Mouse (Mus musculus): ENCODE measurements around the gene Gad2. TPM values are rescaled to one million over a fixed set of nuclear protein-coding genes. Genes with fewer than 3 reads are reported as not detected.
"Not testable (repeated sequence)": the region's sequence is repeated elsewhere in the genome, so short reads cannot be mapped to it uniquely, and the experiment has no call there.

Gene Gad2
- 0.19 and 0.20 TPM in 2 replicates for polyA plus RNA-seq (2015; fragmentation: Nextera tagmentation; extraction: Ambion mirVana)

DNA sequence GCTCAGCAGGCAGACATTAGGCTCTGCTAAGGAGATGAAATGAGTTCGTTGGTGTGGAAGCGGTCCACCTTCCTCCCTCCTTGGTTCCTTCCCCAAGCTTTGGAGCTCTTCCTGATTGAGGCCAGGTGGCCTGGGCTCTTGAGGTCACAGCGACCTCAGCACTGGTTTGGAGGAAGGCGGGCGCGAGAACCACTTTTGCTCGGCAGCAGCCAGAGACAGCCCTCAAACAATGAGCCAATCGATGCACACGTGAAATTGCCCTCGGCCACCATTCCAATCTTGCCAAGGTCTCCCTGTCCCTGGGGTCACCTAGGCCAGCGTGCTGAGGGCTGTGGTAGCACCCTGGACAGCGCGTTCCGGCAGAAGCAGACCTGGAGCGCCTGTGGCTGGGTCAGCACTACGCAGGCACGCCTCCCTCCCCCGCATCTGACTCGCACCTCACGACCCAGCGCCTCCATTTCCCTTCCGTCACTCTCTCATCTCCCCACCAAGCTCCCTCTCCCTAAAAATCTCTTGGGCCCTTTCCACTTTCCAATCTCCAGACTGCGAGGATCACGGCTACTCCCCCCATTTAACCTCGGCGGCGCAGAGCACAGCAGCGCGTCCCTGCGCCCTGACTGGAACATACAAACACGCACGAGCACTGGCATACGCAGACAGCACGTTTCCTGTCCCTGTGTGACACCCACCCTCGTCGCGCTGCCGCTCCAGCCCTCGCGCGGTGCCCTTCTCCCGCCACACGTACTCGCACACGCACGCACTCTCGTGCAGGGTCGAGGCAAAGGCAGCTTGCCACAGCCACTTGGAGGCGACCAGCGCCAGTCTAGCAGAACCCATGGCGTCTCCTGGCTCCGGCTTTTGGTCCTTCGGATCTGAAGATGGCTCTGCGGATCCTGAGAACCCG, at the start of gene Gad2:
Gene Gad2 (plus strand): TSS at position 378 of the 904 bp plus-strand sequence.
- H3K4me1 ChIP-seq (ENCODE audit: control insufficient read depth, insufficient read depth, low read length), result peaks cover 12% of the 10 kb centered on the region
- peaks cover 90% of the 10 kb centered on the region for H3K27me3 ChIP-seq (ENCODE audit: control insufficient read depth, insufficient read depth, low read length)
- H3K9ac ChIP-seq (ENCODE audit: low read length), result no peak within 1 kb of the TSS
- no peak within 1 kb of the TSS for H3K27ac ChIP-seq (ENCODE audit: low read length)
- peak within 1 kb of the TSS; percentile 74 for H3K4me2 ChIP-seq (ENCODE audit: low read depth, low read length)
- 1% methylated on average over 55 of the region's 55 CpGs for WGBS
- ATAC-seq (replicated peaks; ENCODE audit: extremely low read depth, insufficient read depth, low FRiP score), result peak; percentile 75
- H3K9me3 ChIP-seq (replicated peaks; ENCODE audit: control insufficient read depth, low read length), result no peaks in the 10 kb centered on the region
- peak within 1 kb of the TSS; percentile 49 for H3K4me3 ChIP-seq (ENCODE audit: low read length)
- H3K36me3 ChIP-seq (ENCODE audit: control insufficient read depth, insufficient read depth), result no peaks in the 10 kb centered on the region

DNA sequence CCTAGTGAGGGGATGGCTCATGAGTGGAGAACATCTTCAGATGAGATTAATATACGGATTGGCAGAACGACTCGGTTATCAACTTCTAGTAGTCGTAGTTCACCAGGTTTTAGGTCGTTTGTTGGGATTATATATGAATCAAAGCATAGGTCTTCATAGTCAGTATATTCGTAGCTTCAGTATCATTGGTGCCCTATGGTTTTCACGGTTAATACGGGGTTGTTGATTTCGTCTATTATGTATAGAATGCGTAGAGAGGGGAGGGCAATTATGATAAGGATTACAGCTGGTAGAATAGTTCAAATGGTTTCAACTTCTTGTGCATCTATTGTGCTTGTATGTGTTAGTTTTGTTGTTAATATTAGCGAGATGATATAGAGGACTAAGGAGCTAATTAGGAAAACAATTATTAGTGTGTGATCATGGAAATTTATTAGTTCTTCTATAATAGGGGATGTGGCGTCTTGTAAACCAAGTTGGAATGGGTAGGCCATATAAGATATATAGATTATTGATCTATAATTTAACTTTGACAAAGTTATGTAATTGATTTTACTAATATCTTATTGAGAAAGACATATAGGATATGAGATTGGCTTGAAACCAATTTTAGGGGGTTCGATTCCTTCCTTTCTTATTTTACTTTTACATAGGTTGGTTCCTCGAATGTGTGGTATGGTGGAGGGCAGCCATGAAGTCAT, 34.4 kb upstream of the Gad2 start:
- not testable (repeated sequence) for H3K27me3 ChIP-seq (ENCODE audit: control insufficient read depth, insufficient read depth, low read length); H3K4me1 ChIP-seq (ENCODE audit: control insufficient read depth, insufficient read depth, low read length); H3K9ac ChIP-seq (ENCODE audit: low read length); H3K9me3 ChIP-seq (replicated peaks; ENCODE audit: control insufficient read depth, low read length); H3K36me3 ChIP-seq (ENCODE audit: control insufficient read depth, insufficient read depth); H3K4me2 ChIP-seq (ENCODE audit: low read depth, low read length); H3K4me3 ChIP-seq (ENCODE audit: low read length); H3K27ac ChIP-seq (ENCODE audit: low read length)
- 75% methylated on average over 13 of the region's 14 CpGs for WGBS
- peak; percentile 76 for ATAC-seq (replicated peaks; ENCODE audit: extremely low read depth, insufficient read depth, low FRiP score)

DNA sequence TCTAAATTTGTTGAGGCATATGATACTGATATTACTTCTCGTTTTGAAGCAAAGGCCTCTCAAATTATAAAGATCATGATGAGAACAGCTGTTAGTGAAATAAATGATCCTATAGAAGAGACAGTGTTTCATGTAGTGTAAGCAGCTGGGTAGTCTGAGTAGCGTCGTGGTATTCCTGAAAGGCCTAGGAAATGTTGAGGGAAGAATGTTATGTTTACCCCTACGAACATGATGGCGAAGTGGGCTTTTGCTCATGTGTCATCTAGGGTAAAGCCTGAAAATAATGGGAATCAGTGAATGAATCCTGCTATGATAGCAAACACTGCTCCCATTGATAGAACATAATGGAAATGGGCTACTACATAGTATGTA, 33.8 kb upstream of the Gad2 start:
- H3K27me3 ChIP-seq (ENCODE audit: control insufficient read depth, insufficient read depth, low read length); H3K9me3 ChIP-seq (replicated peaks; ENCODE audit: control insufficient read depth, low read length); H3K36me3 ChIP-seq (ENCODE audit: control insufficient read depth, insufficient read depth); H3K4me2 ChIP-seq (ENCODE audit: low read depth, low read length); H3K9ac ChIP-seq (ENCODE audit: low read length); H3K27ac ChIP-seq (ENCODE audit: low read length); H3K4me1 ChIP-seq (ENCODE audit: control insufficient read depth, insufficient read depth, low read length); H3K4me3 ChIP-seq (ENCODE audit: low read length): not testable (repeated sequence)
- 70% methylated on average over 5 of the region's 5 CpGs for WGBS
- ATAC-seq (replicated peaks; ENCODE audit: extremely low read depth, insufficient read depth, low FRiP score), result peak; percentile 29

DNA sequence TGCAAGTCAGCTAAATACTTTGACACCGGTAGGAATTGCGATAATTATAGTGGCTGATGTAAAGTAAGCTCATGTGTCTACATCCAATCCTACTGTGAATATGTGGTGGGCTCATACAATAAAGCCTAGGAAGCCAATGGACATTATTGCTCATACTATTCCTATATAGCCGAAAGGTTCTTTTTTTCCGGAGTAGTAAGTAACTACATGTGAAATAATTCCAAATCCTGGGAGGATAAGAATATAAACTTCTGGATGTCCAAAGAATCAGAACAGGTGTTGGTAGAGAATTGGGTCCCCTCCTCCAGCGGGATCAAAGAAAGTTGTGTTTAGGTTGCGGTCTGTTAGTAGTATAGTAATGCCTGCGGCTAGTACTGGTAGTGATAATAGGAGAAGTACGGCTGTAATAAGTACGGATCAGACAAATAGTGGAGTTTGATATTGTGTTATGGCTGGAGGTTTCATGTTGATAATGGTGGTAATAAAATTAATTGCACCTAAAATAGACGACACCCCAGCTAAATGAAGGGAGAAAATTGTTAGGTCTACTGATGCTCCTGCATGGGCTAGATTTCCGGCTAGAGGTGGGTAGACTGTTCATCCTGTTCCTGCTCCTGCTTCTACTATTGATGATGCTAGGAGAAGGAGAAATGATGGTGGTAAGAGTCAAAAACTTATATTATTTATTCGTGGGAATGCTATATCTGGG, 33.2 kb upstream of the Gad2 start:
- H3K27me3 ChIP-seq (ENCODE audit: control insufficient read depth, insufficient read depth, low read length); H3K4me1 ChIP-seq (ENCODE audit: control insufficient read depth, insufficient read depth, low read length); H3K9ac ChIP-seq (ENCODE audit: low read length); H3K9me3 ChIP-seq (replicated peaks; ENCODE audit: control insufficient read depth, low read length); H3K27ac ChIP-seq (ENCODE audit: low read length); H3K4me2 ChIP-seq (ENCODE audit: low read depth, low read length); H3K36me3 ChIP-seq (ENCODE audit: control insufficient read depth, insufficient read depth); H3K4me3 ChIP-seq (ENCODE audit: low read length): not testable (repeated sequence)
- 55% methylated on average over 12 of the region's 12 CpGs for WGBS
- ATAC-seq (replicated peaks; ENCODE audit: extremely low read depth, insufficient read depth, low FRiP score), result peak; percentile 87

DNA sequence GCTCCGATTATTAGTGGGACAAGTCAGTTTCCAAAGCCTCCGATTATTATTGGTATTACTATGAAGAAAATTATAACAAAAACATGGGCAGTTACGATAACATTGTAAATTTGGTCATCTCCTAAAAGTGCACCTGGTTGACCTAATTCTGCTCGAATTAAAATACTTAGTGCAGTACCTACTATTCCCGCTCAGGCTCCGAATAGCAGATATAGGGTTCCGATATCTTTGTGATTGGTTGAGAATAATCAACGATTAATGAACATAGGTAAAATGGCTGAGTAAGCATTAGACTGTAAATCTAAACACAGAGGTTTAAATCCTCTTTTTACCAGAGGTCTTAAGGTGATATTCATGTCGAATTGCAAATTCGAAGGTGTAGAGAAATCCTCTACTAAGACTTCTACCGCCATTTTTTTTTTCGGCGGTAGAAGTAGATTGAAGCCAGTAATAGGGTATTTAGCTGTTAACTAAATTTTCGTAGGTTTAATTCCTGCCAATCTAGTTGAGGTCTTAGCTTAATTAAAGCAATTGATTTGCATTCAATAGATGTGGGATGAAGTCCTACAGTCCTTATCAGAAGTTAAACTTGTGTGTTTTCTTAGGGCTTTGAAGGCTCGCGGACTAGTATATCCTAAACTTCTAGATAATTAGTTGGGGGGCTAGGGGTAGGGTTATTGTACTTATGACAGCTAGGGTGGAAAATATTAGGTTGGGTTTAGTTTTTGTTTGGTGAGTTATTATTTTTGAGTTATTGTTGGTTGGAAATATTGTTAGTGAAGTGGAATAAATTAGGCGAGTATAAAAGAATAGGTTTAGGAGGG, 32.4 kb upstream of the Gad2 start:
- 77% methylated on average over 16 of the region's 17 CpGs for WGBS
- H3K4me1 ChIP-seq (ENCODE audit: control insufficient read depth, insufficient read depth, low read length), result not testable (repeated sequence)
- peak; percentile 86 for ATAC-seq (replicated peaks; ENCODE audit: extremely low read depth, insufficient read depth, low FRiP score)

DNA sequence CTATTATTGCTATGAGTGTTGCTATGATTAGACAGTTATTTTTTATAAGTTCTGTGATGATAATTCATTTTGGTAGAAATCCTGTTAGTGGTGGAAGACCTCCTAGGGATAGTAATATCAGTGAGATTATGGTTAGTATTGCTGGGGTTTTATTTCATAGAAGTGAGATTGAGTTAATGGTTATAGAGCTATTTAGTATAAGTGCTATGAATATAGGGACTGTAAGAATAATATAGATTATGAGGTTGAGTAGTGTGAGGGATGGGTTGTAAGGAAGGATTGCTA, 31.9 kb upstream of the Gad2 start:
- Histone ChIP-seq H3K4me2 (ENCODE audit: low read depth, low read length) (no peak overlapping the region), H3K27ac (ENCODE audit: low read length) (no peak overlapping the region), H3K4me1 (ENCODE audit: control insufficient read depth, insufficient read depth, low read length) (no peaks in the 10 kb centered on the region), H3K4me3 (ENCODE audit: low read length) (no peak overlapping the region), H3K9ac (ENCODE audit: low read length) (no peak overlapping the region), H3K9me3 (replicated peaks; ENCODE audit: control insufficient read depth, low read length) (no peaks in the 10 kb centered on the region), H3K27me3 (ENCODE audit: control insufficient read depth, insufficient read depth, low read length) (no peaks in the 10 kb centered on the region), H3K36me3 (ENCODE audit: control insufficient read depth, insufficient read depth) (no peaks in the 10 kb centered on the region)
- no peak for ATAC-seq (replicated peaks; ENCODE audit: extremely low read depth, insufficient read depth, low FRiP score)

More for the DNA sequence above, 32.4 kb upstream of the Gad2 start:
- not testable (repeated sequence) for H3K9me3 ChIP-seq (replicated peaks; ENCODE audit: control insufficient read depth, low read length); H3K36me3 ChIP-seq (ENCODE audit: control insufficient read depth, insufficient read depth); H3K27me3 ChIP-seq (ENCODE audit: control insufficient read depth, insufficient read depth, low read length); H3K27ac ChIP-seq (ENCODE audit: low read length); H3K4me3 ChIP-seq (ENCODE audit: low read length); H3K4me2 ChIP-seq (ENCODE audit: low read depth, low read length); H3K9ac ChIP-seq (ENCODE audit: low read length)

DNA sequence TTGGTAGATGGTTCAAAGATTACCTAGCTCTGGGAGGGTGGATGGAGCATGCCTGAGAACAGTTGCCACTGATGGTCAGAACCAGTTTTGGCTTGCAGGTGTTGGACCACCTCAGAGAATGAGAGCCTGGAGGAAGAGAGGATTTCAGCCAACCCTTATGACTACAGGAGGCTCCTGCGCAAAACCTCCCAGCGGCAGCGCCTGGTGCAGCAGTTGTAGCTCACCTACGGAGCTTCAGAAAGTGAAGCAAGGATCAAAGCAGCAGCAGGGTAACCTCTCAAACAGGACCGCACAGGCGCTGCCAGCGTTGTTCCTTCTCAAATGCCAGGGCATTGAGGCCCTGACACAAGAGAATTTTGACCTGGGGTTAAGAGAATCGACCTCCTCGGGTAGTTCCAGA, 4.1 kb upstream of the Gad2 start:
- Histone ChIP-seq H3K36me3 (ENCODE audit: control insufficient read depth, insufficient read depth) (no peaks in the 10 kb centered on the region), H3K9ac (ENCODE audit: low read length) (no peak overlapping the region), H3K27me3 (ENCODE audit: control insufficient read depth, insufficient read depth, low read length) (peaks cover 58% of the 10 kb centered on the region), H3K27ac (ENCODE audit: low read length) (no peak overlapping the region), H3K4me1 (ENCODE audit: control insufficient read depth, insufficient read depth, low read length) (peaks cover 8% of the 10 kb centered on the region), H3K4me2 (ENCODE audit: low read depth, low read length) (no peak overlapping the region), H3K4me3 (ENCODE audit: low read length) (no peak overlapping the region), H3K9me3 (replicated peaks; ENCODE audit: control insufficient read depth, low read length) (peaks cover 3% of the 10 kb centered on the region; the same call in 1 of the 2 replicates)
- 4% methylated on average over 9 of the region's 9 CpGs for WGBS
- ATAC-seq (replicated peaks; ENCODE audit: extremely low read depth, insufficient read depth, low FRiP score), result no peak

DNA sequence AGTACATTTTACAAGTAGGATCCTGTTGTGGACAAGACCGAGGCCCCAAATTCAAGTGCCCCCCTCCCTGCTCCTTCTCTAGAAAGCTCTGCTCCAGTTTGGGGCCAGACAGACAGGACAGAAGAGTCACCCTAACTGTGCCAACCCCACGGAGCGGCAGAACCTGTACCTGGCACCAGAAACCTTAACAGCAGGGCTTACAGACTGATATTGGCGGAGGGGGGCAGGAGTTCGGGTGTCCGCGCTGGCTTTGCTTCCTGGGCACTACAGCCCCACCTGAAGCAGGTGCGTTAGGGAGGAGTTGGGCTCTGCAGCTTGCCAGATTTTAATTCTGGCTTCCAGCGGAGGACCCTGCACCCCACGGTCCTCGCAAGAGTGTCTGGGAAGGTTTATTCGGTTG, 2.6 kb upstream of the Gad2 start:
- no peak overlapping the region for H3K4me2 ChIP-seq (ENCODE audit: low read depth, low read length)
- H3K4me1 ChIP-seq (ENCODE audit: control insufficient read depth, insufficient read depth, low read length), result peaks cover 12% of the 10 kb centered on the region
- H3K36me3 ChIP-seq (ENCODE audit: control insufficient read depth, insufficient read depth), result no peaks in the 10 kb centered on the region
- WGBS, result 2% methylated on average over 12 of the region's 12 CpGs
- peaks cover 73% of the 10 kb centered on the region for H3K27me3 ChIP-seq (ENCODE audit: control insufficient read depth, insufficient read depth, low read length)
- ATAC-seq (replicated peaks; ENCODE audit: extremely low read depth, insufficient read depth, low FRiP score), result no peak
- no peak overlapping the region for H3K9ac ChIP-seq (ENCODE audit: low read length)
- no peak overlapping the region for H3K4me3 ChIP-seq (ENCODE audit: low read length)
- no peak overlapping the region for H3K27ac ChIP-seq (ENCODE audit: low read length)
- peaks cover 3% of the 10 kb centered on the region; the same call in 1 of the 2 replicates for H3K9me3 ChIP-seq (replicated peaks; ENCODE audit: control insufficient read depth, low read length)
